Mouse (Mus musculus) urinary bladder, postnatal 14 days (tissue): ENCODE results near the gene Ensa.
"Not testable (repeated sequence)": the region's sequence is repeated elsewhere in the genome, so short reads cannot be mapped to it uniquely, and the experiment has no call there.

ENCODE experiments used
- DNase-seq: peaks from one replicate; pipeline ENCODE4 v3.0.0; 2021; ENCODE audit warnings: low spot score

Ensa gene

DNA sequence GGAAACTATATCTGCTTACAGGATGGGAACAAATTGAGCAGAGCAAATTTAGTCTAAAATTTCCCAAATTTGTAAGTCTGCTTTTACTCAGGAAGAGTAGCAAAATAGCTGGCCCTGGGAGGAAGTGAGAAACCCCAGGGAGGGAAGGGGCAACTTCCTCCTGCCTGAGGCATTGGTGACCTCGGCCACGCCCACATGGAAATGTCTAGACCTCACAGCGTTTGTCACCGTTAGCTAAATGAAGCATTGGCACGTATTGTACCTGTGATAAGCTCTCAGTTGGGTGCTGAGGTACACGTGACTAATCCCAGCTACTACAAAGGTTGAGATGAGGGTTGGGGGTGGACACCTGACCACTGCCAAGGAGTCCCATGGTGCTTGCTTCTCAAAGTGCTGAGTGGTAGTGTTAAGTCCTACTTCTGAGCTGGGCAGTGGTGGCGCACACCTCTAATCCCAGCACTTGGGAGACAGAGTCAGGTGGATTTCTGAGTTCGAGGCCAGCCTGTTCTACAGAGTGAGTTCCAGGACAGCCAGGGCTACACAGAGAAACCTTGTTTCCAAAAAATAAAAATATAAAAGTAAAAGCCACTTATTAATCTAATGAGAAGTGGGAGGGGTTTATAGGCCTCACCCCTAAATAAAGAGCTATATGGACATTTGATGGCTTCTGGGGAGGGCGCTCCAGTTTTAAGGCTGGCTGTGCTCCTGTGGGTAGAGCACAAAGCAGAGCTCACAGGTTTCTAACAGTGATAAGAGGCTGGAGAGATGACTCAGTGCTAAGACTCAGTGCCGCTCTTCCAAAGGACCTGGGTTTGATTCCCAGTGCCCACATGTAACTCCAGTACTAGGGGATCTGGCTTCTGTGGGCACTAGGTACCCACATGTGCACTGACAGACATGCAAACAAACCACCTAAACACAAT is 20.8 kb downstream of the Ensa start:
- no peak for DNase-seq

- DNase-seq, result no peak
Observed at GRCm38 (mm10) chr3:95648016-95648415, 23.2 kb downstream of the Ensa start.

- DNase-seq, result peak; percentile 57
Observed at GRCm38 (mm10) chr3:95650276-95651032, 25.7 kb downstream of the Ensa start.

DNA sequence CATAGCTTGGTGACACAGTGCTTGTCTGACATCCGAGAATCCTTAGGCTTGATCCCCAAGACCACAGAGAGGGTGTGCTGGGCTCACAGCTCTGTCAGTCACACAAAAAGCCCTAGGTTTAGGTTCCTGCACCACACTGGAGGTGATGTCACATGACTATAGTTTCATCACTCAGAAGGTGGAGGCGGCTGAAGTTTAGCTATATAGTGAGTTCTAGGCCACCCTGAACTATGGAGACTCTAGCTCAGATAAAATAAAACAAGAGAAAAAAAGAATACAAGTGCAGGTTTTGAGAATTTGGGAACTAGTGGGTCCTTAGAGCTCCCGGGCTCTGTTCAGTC is 26.2 kb downstream of the Ensa start:
- no peak for DNase-seq

GRCm38 (mm10) chr3:95651391-95652203 is 26.8 kb downstream of the Ensa start:
- DNase-seq, result no peak

- DNase-seq, result no peak
Observed at GRCm38 (mm10) chr3:95652204-95652811, 27.5 kb downstream of the Ensa start.

DNA sequence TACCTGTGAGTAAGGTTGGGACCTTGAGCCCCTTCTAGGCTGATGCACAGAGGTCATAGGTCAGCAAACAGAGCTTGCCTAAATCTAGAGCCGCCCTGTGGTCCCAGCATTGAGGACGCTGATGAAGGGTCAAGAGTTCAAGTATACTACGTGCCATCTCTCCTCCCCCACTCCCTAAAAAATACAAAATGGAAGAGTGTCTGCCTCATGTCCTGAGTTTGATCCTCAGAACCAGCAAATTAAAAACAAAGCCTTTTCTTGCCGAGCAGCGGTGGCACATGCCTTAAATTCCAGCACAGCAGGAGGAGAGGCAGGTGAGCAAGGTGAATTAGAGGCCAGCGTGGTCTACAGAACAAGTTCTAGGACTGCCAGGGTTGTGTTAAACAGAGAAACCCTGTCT is 28.1 kb downstream of the Ensa start:
- DNase-seq, result no peak

DNA sequence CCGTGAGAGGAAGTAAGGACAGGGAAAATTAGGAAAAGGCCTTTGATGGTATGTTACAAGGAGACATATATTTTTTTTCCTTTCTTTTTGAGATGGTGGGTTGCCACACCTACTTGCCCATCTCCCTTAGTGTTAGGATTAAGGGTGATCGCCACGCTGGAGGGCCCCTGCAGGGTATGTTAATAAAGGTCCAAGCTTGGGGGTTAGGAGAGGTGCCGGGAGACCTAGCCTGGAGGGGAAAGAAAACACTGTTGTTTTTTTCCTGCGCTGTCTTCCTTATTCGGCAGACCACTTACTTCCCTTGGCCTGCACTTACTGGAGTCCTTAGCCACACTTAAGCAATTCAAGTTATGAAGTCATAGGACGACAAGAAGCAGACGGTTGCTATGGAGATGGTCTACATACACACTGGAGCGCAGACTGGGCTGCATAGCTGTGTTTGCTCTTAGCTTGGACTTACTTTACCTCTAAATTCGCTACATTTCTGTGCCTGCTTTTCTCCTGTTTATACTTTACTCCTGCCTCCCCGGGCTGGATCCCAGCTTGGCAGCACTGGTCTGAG is 28.8 kb downstream of the Ensa start:
- DNase-seq, result no peak

DNA sequence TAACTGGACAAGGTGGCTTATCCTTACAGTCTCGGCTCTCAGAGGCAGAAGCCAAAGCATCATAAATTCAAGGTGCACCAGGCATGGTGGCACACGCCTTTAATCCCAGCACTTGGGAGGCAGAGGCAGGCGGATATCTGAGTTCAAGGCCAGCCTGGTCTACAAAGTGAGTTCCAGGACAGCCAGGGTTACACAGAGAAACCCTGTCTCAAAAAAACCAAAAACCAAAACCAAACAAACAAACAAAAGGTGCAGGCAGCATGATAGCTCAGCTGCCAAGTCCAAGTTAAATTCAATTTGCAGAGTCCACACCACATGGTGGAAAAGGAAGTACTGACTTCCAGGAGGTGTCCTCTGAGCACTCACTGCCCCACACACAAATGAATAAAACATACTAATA is 29.6 kb downstream of the Ensa start:
- not testable (repeated sequence) for DNase-seq

GRCm38 (mm10) chr3:95655437-95655836 is 30.6 kb downstream of the Ensa start:
- DNase-seq, result no peak

- DNase-seq, result no peak
Observed at GRCm38 (mm10) chr3:95657108-95657507, 32.3 kb downstream of the Ensa start.

GRCm38 (mm10) chr3:95657711-95658110 is 32.9 kb downstream of the Ensa start:
- DNase-seq, result no peak

- DNase-seq, result peak; percentile 97
Observed at GRCm38 (mm10) chr3:95658236-95658867, 33.6 kb downstream of the Ensa start, which contains the start of gene Mcl1. Gene Mcl1 (plus strand): TSS chr3:95658788.

- peak; percentile 76 for DNase-seq
Observed at GRCm38 (mm10) chr3:95658868-95659712, 34.3 kb downstream of the Ensa start.

- no peak for DNase-seq
Observed at GRCm38 (mm10) chr3:95659948-95660347, 35.2 kb downstream of the Ensa start.

DNA sequence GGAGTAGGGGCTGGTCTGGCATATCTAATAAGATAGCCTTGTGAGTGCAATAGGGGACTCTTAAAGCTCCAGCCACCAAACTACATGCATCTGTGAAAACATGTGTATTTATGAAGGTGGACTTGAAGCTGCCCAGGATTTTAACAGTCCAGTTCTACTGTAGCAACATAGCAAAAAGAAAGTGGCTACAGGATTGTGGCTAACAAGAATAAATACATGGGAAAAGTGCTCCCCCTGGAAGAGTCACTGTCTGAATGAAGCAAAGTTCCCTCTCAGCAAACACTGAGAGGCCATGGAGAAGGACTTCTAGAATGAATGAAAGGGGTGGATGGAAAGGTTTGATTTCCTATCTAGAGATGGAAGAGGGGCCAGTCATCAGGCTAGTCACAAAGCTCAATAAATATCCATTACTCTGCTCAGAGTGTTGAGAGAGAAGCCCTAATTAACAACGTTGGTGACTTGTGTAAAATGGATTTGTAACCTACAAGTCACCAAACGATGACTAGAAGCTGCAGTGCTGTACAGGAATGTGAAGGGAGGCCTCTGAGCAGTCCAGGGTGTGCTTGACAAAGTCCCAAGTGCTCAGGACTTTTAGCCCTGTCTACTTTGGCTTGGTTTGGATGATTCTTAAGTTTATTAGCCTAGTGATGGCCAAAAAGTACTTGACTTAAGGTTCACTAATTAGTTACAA is 36.1 kb downstream of the Ensa start:
- DNase-seq, result no peak

- DNase-seq, result no peak
Observed at GRCm38 (mm10) chr3:95661945-95662715, 37.3 kb downstream of the Ensa start.

- no peak for DNase-seq
Observed at GRCm38 (mm10) chr3:95662724-95663449, 38.1 kb downstream of the Ensa start.
